Mouse (Mus musculus): ENCODE measurements around the gene Phldb2.

GRCm38 (mm10) chr16:45881177-45881832, 72.1 kb downstream of the Phldb2 start:
- no peak for TF ChIP-seq CTCF (IDR thresholded peaks at IDR 0.05; ENCODE audit: borderline replicate concordance, extremely low read depth, insufficient read depth, insufficient read length)
- TF ChIP-seq POLR2A (IDR thresholded peaks at IDR 0.05; ENCODE audit: borderline replicate concordance, extremely low read depth, insufficient read depth, insufficient read length, poor library complexity, severe bottlenecking) = no peak
